Mouse (Mus musculus) layer of hippocampus, adult 9-10 months (tissue): ENCODE results near the gene Gde1.

Source experiments
- DNase-seq: peaks from one replicate; pipeline ENCODE4 v3.0.0; 2022; ENCODE audit warnings: low spot score

Gde1 gene

GRCm38 (mm10) chr7:118705101-118705961 is at the start of gene Gde1:
Gene Gde1 (minus strand): TSS chr7:118705778.
- peak; percentile 87 for DNase-seq

- no peak for DNase-seq
These were observed 46.0 kb upstream of the Gde1 start for GRCm38 (mm10) chr7:118751625-118752024.

GRCm38 (mm10) chr7:118749706-118750105 is 44.1 kb upstream of the Gde1 start:
- no peak for DNase-seq

- DNase-seq = no peak
These were observed 42.5 kb upstream of the Gde1 start for GRCm38 (mm10) chr7:118747891-118748672.

GRCm38 (mm10) chr7:118744766-118745165 is 39.2 kb upstream of the Gde1 start:
- DNase-seq = no peak

GRCm38 (mm10) chr7:118742278-118742677 is 36.7 kb upstream of the Gde1 start:
- DNase-seq = no peak

GRCm38 (mm10) chr7:118740532-118741338 is 35.2 kb upstream of the Gde1 start:
- DNase-seq = peak; percentile 91

- peak; percentile 71 for DNase-seq
These were observed 34.5 kb upstream of the Gde1 start, which contains the start of gene Vps35l for GRCm38 (mm10) chr7:118739975-118740531. Gene Vps35l (plus strand): TSS chr7:118740226.

GRCm38 (mm10) chr7:118738730-118739129 is 33.2 kb upstream of the Gde1 start:
- no peak for DNase-seq

- DNase-seq = no peak
These were observed 27.6 kb upstream of the Gde1 start for GRCm38 (mm10) chr7:118733225-118733624.

GRCm38 (mm10) chr7:118731781-118732180 is 26.2 kb upstream of the Gde1 start:
- no peak for DNase-seq

- no peak for DNase-seq
These were observed 23.4 kb upstream of the Gde1 start for GRCm38 (mm10) chr7:118728846-118729587.

- DNase-seq = no peak
These were observed 19.9 kb upstream of the Gde1 start for GRCm38 (mm10) chr7:118725459-118725858.

GRCm38 (mm10) chr7:118723927-118724326 is 18.3 kb upstream of the Gde1 start:
- DNase-seq = no peak

GRCm38 (mm10) chr7:118718066-118718465 is 12.5 kb upstream of the Gde1 start:
- DNase-seq = no peak

- DNase-seq = no peak
These were observed 9.3 kb upstream of the Gde1 start for GRCm38 (mm10) chr7:118714873-118715272.

GRCm38 (mm10) chr7:118712228-118713173 is 6.9 kb upstream of the Gde1 start, which contains the start of gene Ccp110:
Gene Ccp110 (plus strand): TSS chr7:118712552.
- DNase-seq = peak; percentile 84

GRCm38 (mm10) chr7:118710776-118711175 is 5.2 kb upstream of the Gde1 start:
- no peak for DNase-seq

GRCm38 (mm10) chr7:118708002-118708401 is 2.4 kb upstream of the Gde1 start:
- DNase-seq = no peak

- no peak for DNase-seq
These were observed 1.6 kb upstream of the Gde1 start for GRCm38 (mm10) chr7:118707216-118707615.
